Comparison of ENCODE assay signal across 9 mouse cellular contexts in the genomic region with DNA sequence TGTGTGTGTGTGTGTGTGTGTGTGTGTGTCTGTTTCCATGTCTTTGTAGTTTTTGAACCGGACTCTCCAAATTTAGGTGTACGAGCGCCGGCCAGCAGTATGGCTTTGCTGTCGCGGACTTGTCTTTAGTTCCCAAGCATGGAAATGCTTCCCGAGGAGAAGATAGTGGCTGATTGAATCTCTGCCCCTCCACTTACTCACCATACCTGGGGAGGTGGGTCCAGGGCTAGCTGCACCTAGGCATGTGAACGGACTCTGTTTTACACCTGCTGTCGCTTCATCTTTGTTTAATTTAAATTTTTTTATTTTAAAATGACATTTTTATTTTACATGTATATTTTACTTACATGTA. TPM values are rescaled to one million over a fixed set of nuclear protein-coding genes. Genes with fewer than 3 reads are reported as not detected.
DNase-seq lines count a peak whose midpoint lies in the region; ATAC-seq and TF ChIP-seq lines count a peak whose summit lies in the region.
"Had no signal": no experiment of that assay in that cellular context is flagged by ENCODE, and none has a peak within 500 bp of the region (broad histone marks: within the 10 kb centered on the region; RNA-seq: fewer than 3 reads in every experiment).

No protein-coding gene starts in this region.

- 40% methylated on average over 9 of the region's 9 CpGs for WGBS in kidney, postnatal 0 days
- WGBS in forebrain, embryonic 10.5 days: 46% methylated on average over 9 of the region's 9 CpGs
- 35% methylated on average over 9 of the region's 9 CpGs for WGBS in limb, embryonic 10.5 days
- 36% methylated on average over 9 of the region's 9 CpGs for WGBS in neural tube, embryonic 14.5 days

- no peaks in the 10 kb centered on the region for H3K4me1 ChIP-seq in kidney, postnatal 0 days (replicated peaks; ENCODE audit: insufficient read depth, low read length)
- H3K4me1 ChIP-seq in forebrain, embryonic 10.5 days: 0 out of 2 replicates have a peak, but pooled peaks cover 10% of the 10 kb centered on the region
- peaks cover 7% of the 10 kb centered on the region; the same call in 1 of the 2 replicates for H3K4me1 ChIP-seq in limb, embryonic 10.5 days
- H3K4me1 ChIP-seq in neural tube, embryonic 14.5 days (ENCODE audit: control insufficient read depth, insufficient read depth, low read length): no peaks in the 10 kb centered on the region

- H3K4me3 ChIP-seq in kidney, postnatal 0 days (replicated peaks; ENCODE audit: low read depth, low read length): peak overlapping the region; percentile 30
- H3K4me3 ChIP-seq in forebrain, embryonic 10.5 days: peak overlapping the region; percentile 57
- H3K4me3 ChIP-seq in limb, embryonic 10.5 days: peak overlapping the region; percentile 56
- peak overlapping the region; percentile 50 for H3K4me3 ChIP-seq in neural tube, embryonic 14.5 days (ENCODE audit: low read depth, low read length)

- DNase-seq in kidney, postnatal 0 days (ENCODE audit: low spot score): no peak
- no peak for DNase-seq in kidney, adult 9 months
- DNase-seq in forebrain, embryonic 10.5 days (ENCODE audit: extremely low spot score, low spot score): no peak
- no peak for DNase-seq in limb, embryonic 10.5 days (ENCODE audit: low spot score)
- DNase-seq in left cerebral cortex, postnatal 4 days: no peak
- no peak for DNase-seq in left cerebral cortex, postnatal 36 days (ENCODE audit: low spot score in 2 of 2)
- no peak for DNase-seq in right cerebral cortex, postnatal 4 days
- DNase-seq: kidney, adult 8-10 months had no signal

- no peak overlapping the region for H3K27ac ChIP-seq in kidney, postnatal 0 days
- H3K27ac ChIP-seq in forebrain, embryonic 10.5 days: peak overlapping the region; percentile 78
- peak overlapping the region; percentile 82; the same call in 1 of the 2 replicates for H3K27ac ChIP-seq in limb, embryonic 10.5 days
- no peak overlapping the region; the same call in 1 of the 2 replicates for H3K27ac ChIP-seq in neural tube, embryonic 14.5 days (ENCODE audit: low read depth, low read length)

- no peak for TF ChIP-seq CTCF in kidney, postnatal 0 days (IDR thresholded peaks at IDR 0.05; ENCODE audit: low read depth)

- no peak for ATAC-seq in kidney, postnatal 0 days (replicated peaks; ENCODE audit: low FRiP score, low read depth)
- peak; percentile 56 for ATAC-seq in neural tube, embryonic 14.5 days (ENCODE audit: low read depth)

- H3K36me3 ChIP-seq in kidney, postnatal 0 days (ENCODE audit: insufficient read depth, low read length): no peaks in the 10 kb centered on the region
- H3K36me3 ChIP-seq in forebrain, embryonic 10.5 days (replicated peaks): no peaks in the 10 kb centered on the region
- no peaks in the 10 kb centered on the region for H3K36me3 ChIP-seq in limb, embryonic 10.5 days
- H3K36me3 ChIP-seq in neural tube, embryonic 14.5 days (ENCODE audit: control insufficient read depth, insufficient read depth, low read length): no peaks in the 10 kb centered on the region

- H3K9ac ChIP-seq in kidney, postnatal 0 days (ENCODE audit: low read depth, low read length): peak overlapping the region; percentile 46; the same call in 1 of the 2 replicates
- H3K9ac ChIP-seq in neural tube, embryonic 14.5 days (replicated peaks; ENCODE audit: low read depth, low read length): peak overlapping the region; percentile 71

- no peaks in the 10 kb centered on the region for H3K27me3 ChIP-seq in kidney, postnatal 0 days (ENCODE audit: insufficient read depth, low read length)
- H3K27me3 ChIP-seq in forebrain, embryonic 10.5 days (ENCODE audit: poor library complexity, severe bottlenecking): no peaks in the 10 kb centered on the region
- no peaks in the 10 kb centered on the region for H3K27me3 ChIP-seq in limb, embryonic 10.5 days (ENCODE audit: low read depth, poor library complexity, severe bottlenecking)
- H3K27me3 ChIP-seq in neural tube, embryonic 14.5 days (ENCODE audit: control insufficient read depth, insufficient read depth, low read length): no peaks in the 10 kb centered on the region

- intact Hi-C loops in left cerebral cortex, postnatal 4 days (cut with DNase I): no loop called here
- intact Hi-C loops in left cerebral cortex, postnatal 36 days (cut with DNase I): no loop called here

- no peaks in the 10 kb centered on the region for H3K9me3 ChIP-seq in kidney, postnatal 0 days (replicated peaks; ENCODE audit: low read length)
- H3K9me3 ChIP-seq in forebrain, embryonic 10.5 days: no peaks in the 10 kb centered on the region
- H3K9me3 ChIP-seq in limb, embryonic 10.5 days (replicated peaks): no peaks in the 10 kb centered on the region
- no peaks in the 10 kb centered on the region for H3K9me3 ChIP-seq in neural tube, embryonic 14.5 days (ENCODE audit: control insufficient read depth, low read length)

- H3K4me2 ChIP-seq in kidney, postnatal 0 days (ENCODE audit: low read length): peak overlapping the region; percentile 69
- peak overlapping the region; percentile 60 for H3K4me2 ChIP-seq in neural tube, embryonic 14.5 days (ENCODE audit: low read depth, low read length)

RNA-seq across cellular contexts. Expression of a gene that starts 29.7 kb away (rescaled TPM):
- 1.3 and 1.4 TPM in 2 replicates for polyA plus RNA-seq in kidney, postnatal 0 days (2015; fragmentation: Nextera tagmentation; extraction: Ambion mirVana)
- polyA plus RNA-seq in forebrain, embryonic 10.5 days (2016; fragmentation: Nextera tagmentation; extraction: Ambion mirVana): 2.8 and 3.1 TPM in 2 replicates
- 1.8 and 2.5 TPM in 2 replicates for polyA plus RNA-seq in limb, embryonic 10.5 days (2016; fragmentation: Nextera tagmentation; extraction: Ambion mirVana)
- 4.2 and 4.8 TPM in 2 replicates for polyA plus RNA-seq in neural tube, embryonic 14.5 days (2014; fragmentation: Nextera tagmentation; extraction: Ambion mirVana)
- 1 to 10 TPM; 5.6 to 6.1 TPM for total RNA-seq in left cerebral cortex, postnatal 4 days (2021)
- total RNA-seq in left cerebral cortex, postnatal 36 days (2021): 1 to 10 TPM; 4.1 to 4.9 TPM

Comparison
In these comparisons a context has a peak if more than half of its experiments do, and no peak if none do; other contexts are left out.
1. H3K27ac ChIP-seq: peak in forebrain, embryonic 10.5 days (single experiment) and limb, embryonic 10.5 days (single experiment); none in kidney, postnatal 0 days (single experiment) and neural tube, embryonic 14.5 days (single experiment).
2. Peak in every context shown above with its lines, with median percentiles within 50 percentile points of each other: H3K4me3 ChIP-seq.